Mouse (Mus musculus) forebrain, embryonic 16.5 days (tissue): ENCODE measurements around the gene Qsox1. TPM values are rescaled to one million over a fixed set of nuclear protein-coding genes. Genes with fewer than 3 reads are reported as not detected.

Experiments
- polyA plus RNA-seq: library from polyadenylated mRNA; unstranded; fragments of >200 nt; fragmentation: Nextera tagmentation; extraction: Ambion mirVana; gene quantifications from 2 replicates; pipeline ENCODE4 v1.2.1, GENCODE M21; 2015

Gene Qsox1
- polyA plus RNA-seq, 1 experiment from 2014 or later = 20.4 TPM

Other genes starting within 250 kb of the Qsox1 start
- gene Lhx4, start 61.2 kb downstream of the Qsox1 start, polyA plus RNA-seq = not detected in 2 replicates
- gene Cep350, start 160.4 kb upstream of the Qsox1 start, polyA plus RNA-seq = 10.3 and 11.4 TPM in 2 replicates
- 69.4 and 73.9 TPM in 2 replicates for gene Tor1aip2, start 222.5 kb upstream of the Qsox1 start, polyA plus RNA-seq
- gene Tor1aip1, start 223.6 kb upstream of the Qsox1 start, polyA plus RNA-seq = 22.1 and 24.1 TPM in 2 replicates